Mouse (Mus musculus): ENCODE measurements around the gene Tex12.

GRCm38 (mm10) chr9:50603189-50603997 is 42.3 kb upstream of the Tex12 start, which contains the start of the genes Sdhd and Timm8b:
- no peak for TF ChIP-seq CTCF (IDR thresholded peaks at IDR 0.05; ENCODE audit: low read depth, low read length)
- TF ChIP-seq POLR2A (IDR thresholded peaks at IDR 0.05; ENCODE audit: extremely low read depth, insufficient read depth, low read length) = peak; percentile 87
